Mouse (Mus musculus): ENCODE results near the gene Vamp1.

GRCm38 (mm10) chr6:125191332-125192015, 23.9 kb upstream of the Vamp1 start, which contains the start of the genes Ncapd2 and Mrpl51:
- TF ChIP-seq CTCF (conservative IDR thresholded peaks at IDR 0.05; ENCODE audit: insufficient read depth, insufficient read length, low read depth, low read length), result no peak
- TF ChIP-seq POLR2A (IDR thresholded peaks at IDR 0.05; ENCODE audit: low read depth, low read length), result no peak
